Mouse (Mus musculus) stomach, embryonic 14.5 days (tissue): ENCODE data around the gene Slc7a6. TPM values are rescaled to one million over a fixed set of nuclear protein-coding genes. Genes with fewer than 3 reads are reported as not detected.
A peak's percentile ranks its signal among the peaks of the same experiment; 100 is the strongest.

Source experiments
- ATAC-seq: fragments of 200-750 bp; cut with Nextera tagmentation; 2 replicates; pipeline ENCODE4 v1.8.0; 2017; ENCODE audit warnings: low read depth, moderate TSS enrichment; ENCODE audit not compliant: insufficient number of reproducible peaks, insufficient read depth, low FRiP score
- H3K27ac ChIP-seq: fragments of 300-500 bp; sonication (generic); 2 replicates; pipeline ENCODE4 v1.5.1; 2014; ENCODE audit warnings: mild to moderate bottlenecking, low read length, moderate library complexity, mixed read lengths
- H3K27me3 ChIP-seq: fragments of 300-500 bp; sonication (generic); 2 replicates; pipeline ENCODE4 v1.6.1; 2014; ENCODE audit warnings: low read length, control low read depth, mixed read lengths; ENCODE audit not compliant: control insufficient read depth, insufficient read depth
- H3K36me3 ChIP-seq: fragments of 300-500 bp; sonication (generic); 2 replicates; pipeline ENCODE4 v1.6.1; 2014; ENCODE audit warnings: mild to moderate bottlenecking, control low read depth, low read length, moderate library complexity, mixed read lengths; ENCODE audit not compliant: control insufficient read depth, insufficient read depth
- H3K4me1 ChIP-seq: fragments of 300-500 bp; sonication (generic); 2 replicates; pipeline ENCODE4 v1.6.1; 2014; ENCODE audit warnings: low read length, control low read depth, mixed read lengths; ENCODE audit not compliant: control insufficient read depth, insufficient read depth
- H3K4me2 ChIP-seq: fragments of 300-500 bp; sonication (generic); replicated peaks from 2 replicates; pipeline ENCODE4 v1.6.1; 2014; ENCODE audit warnings: low read depth, low read length, control low read depth
- H3K4me3 ChIP-seq: fragments of 300-500 bp; sonication (generic); 2 replicates; pipeline ENCODE4 v1.5.1; 2014; ENCODE audit warnings: low read depth, low read length, control low read depth
- H3K9ac ChIP-seq: fragments of 300-500 bp; sonication (generic); replicated peaks from 2 replicates; pipeline ENCODE4 v1.6.1; 2014; ENCODE audit warnings: low read depth, mild to moderate bottlenecking, control low read depth, low read length, moderate library complexity, mixed read lengths
- H3K9me3 ChIP-seq: fragments of 300-500 bp; sonication (generic); 2 replicates; pipeline ENCODE4 v1.6.1; 2016; ENCODE audit warnings: low read depth, low read length, control low read depth; ENCODE audit not compliant: control insufficient read depth
- WGBS: fragments of 180-500 bp; shearing (Covaris S2); extraction: QIAGEN DNeasy Blood & Tissue Kit; methylation state at CpG from one replicate; pipeline ENCODE4 v1.1.7; 2014; 5-methylcytosine and 5-hydroxymethylcytosine counted together
- polyA plus RNA-seq: library from polyadenylated mRNA; unstranded; fragments of >200 nt; fragmentation: Nextera tagmentation; extraction: Ambion mirVana; gene quantifications from 2 replicates; pipeline ENCODE4 v1.2.1, GENCODE M21; 2014

The Slc7a6 gene
- polyA plus RNA-seq, 1 experiment from 2014 or later = 65.6 TPM

DNA sequence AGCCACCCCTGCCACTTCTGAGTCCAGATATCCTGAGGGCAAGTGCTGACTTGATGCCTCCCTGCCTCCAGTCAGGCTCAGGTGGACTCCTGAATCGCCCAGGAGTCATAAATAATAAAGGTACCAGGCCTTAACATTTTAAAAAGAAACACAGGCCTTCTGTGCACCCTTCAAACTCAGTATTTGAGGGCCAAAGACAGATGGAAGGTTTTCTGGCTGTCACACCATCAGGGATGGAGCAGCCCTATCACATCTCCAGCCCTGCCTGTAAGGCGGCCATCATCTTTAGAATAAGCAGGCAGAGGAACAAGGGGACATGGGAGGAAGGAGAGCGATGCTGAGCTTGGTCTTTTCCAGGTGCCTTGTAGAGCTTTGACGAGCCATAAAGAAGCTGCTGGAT, 37.6 kb upstream of the Slc7a6 start:
- no peak overlapping the region for H3K27ac ChIP-seq
- WGBS = 90% methylated on average over 4 of the region's 4 CpGs
- no peaks in the 10 kb centered on the region for H3K9me3 ChIP-seq
- no peak overlapping the region for H3K4me3 ChIP-seq
- H3K4me1 ChIP-seq = peaks cover 3% of the 10 kb centered on the region; the same call in 1 of the 2 replicates
- peaks cover 53% of the 10 kb centered on the region for H3K36me3 ChIP-seq
- H3K27me3 ChIP-seq = peaks cover 9% of the 10 kb centered on the region; the same call in 1 of the 2 replicates
- H3K4me2 ChIP-seq = no peak overlapping the region
- ATAC-seq = no peak
- H3K9ac ChIP-seq = no peak overlapping the region

DNA sequence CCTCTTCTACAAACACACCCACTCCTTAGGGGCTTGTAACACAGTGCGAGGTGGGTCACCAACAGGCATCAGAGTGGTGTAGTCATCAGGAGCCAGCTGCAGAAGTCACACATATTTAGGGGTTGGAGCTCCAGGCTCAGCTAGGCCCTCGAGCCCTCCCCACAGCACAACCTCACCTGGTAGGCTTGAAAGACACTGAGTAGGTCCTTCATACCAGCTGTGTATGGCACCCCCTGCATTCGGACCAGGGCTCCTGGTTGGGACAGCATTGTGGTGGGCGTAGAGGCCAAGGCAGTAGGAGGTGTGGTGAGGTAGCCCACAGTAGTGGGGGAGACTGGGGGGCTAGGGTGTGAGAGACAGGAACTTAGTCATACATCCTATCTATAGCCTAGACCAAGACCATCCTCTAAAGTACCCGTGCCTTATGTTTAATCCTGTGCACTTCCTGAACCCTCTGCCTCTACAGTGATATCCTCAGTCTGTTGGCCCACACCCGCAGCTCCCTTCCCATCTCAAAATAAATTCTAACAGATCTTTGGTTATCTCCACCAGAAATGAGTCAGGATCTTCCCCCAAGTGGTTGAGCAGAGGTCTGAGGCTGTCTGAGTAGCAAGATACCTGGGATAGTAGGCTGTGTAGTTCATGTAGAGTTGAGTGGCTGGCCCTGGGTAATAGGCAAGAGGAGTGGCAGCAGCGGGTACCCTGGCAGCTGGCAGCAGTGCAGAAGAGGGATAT, 37.0 kb upstream of the Slc7a6 start:
- Histone ChIP-seq H3K4me2 (no peak overlapping the region), H3K9ac (no peak overlapping the region), H3K27me3 (peaks cover 9% of the 10 kb centered on the region), H3K4me1 (peaks cover 4% of the 10 kb centered on the region; the same call in 1 of the 2 replicates), H3K36me3 (peaks cover 53% of the 10 kb centered on the region), H3K9me3 (no peaks in the 10 kb centered on the region), H3K4me3 (no peak overlapping the region), H3K27ac (no peak overlapping the region)
- no peak for ATAC-seq
- 94% methylated on average over 7 of the region's 7 CpGs for WGBS

DNA sequence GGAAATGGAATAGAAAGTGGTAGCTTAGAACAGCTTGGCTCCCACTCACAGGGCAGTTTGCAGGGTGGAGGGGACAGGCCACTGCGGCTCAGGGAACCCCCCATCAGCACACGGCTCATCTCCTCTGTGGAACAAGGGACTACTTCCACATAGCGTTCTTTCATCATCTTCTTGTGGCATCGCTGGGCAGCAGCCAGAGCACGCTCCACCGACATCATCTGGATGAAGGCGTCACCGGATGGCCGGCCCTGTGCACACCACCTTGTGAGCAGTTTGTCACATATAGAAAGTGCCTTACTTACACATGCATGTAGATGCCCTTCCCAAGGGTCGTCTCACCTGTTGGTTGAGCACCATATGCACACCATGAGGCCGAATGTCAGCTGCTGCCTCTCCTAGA, 36.3 kb upstream of the Slc7a6 start:
- Histone ChIP-seq H3K36me3 (peaks cover 53% of the 10 kb centered on the region), H3K27ac (no peak overlapping the region), H3K9me3 (no peaks in the 10 kb centered on the region), H3K4me2 (no peak overlapping the region), H3K9ac (no peak overlapping the region), H3K4me1 (peaks cover 10% of the 10 kb centered on the region; the same call in 1 of the 2 replicates), H3K4me3 (no peak overlapping the region), H3K27me3 (peaks cover 15% of the 10 kb centered on the region)
- WGBS = 89% methylated on average over 11 of the region's 11 CpGs
- ATAC-seq = no peak

DNA sequence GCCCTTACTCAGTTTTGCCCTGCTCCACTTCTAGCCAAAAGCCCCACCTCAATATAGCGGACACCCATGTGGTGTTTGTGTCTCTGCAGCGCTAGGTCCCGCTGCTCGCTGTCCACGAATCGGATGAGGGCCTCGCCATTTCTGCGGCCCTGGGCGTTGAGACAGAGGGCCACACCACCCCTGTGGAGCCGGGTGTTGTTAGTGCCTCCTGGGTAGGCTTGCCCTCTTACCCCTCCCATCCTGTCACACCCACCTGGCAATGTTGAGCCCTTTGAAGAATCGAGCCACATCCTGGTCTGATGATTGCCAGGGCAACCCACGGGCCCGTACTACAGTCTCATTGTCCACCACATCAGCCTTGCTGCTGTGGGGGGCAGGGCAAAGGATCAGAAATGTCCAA, 35.1 kb upstream of the Slc7a6 start:
- peak overlapping the region; percentile 26; the same call in 1 of the 2 replicates for H3K4me2 ChIP-seq
- H3K27me3 ChIP-seq = peaks cover 15% of the 10 kb centered on the region
- H3K4me3 ChIP-seq = no peak overlapping the region
- H3K9me3 ChIP-seq = no peaks in the 10 kb centered on the region
- 61% methylated on average over 13 of the region's 13 CpGs for WGBS
- no peak overlapping the region for H3K9ac ChIP-seq
- no peak overlapping the region for H3K27ac ChIP-seq
- no peak for ATAC-seq
- peaks cover 10% of the 10 kb centered on the region; the same call in 1 of the 2 replicates for H3K4me1 ChIP-seq
- peaks cover 42% of the 10 kb centered on the region for H3K36me3 ChIP-seq

DNA sequence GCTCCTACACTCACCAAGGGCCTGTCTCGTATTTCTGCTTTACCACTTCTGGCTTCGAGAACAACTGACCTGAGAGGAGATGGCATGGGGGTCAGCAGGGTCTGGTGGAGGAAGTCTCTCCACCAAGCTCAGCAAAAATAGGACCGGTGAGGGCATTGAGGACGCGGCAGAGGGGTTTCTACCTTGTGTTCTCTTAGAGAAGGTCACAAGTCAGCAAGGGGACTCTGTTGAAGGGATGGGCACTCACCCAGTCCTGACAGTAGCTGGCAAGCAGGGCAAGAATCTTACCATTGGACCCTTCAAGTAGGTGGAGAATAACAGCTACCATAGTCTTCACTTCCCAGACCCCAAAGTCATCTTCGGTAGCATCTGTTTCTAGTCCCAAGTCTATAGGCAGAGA, 34.7 kb upstream of the Slc7a6 start:
- Histone ChIP-seq H3K27ac (peak overlapping the region; percentile 17; the same call in 1 of the 2 replicates), H3K4me2 (peak overlapping the region; percentile 26), H3K9ac (no peak overlapping the region), H3K4me3 (no peak overlapping the region), H3K9me3 (no peaks in the 10 kb centered on the region), H3K27me3 (peaks cover 15% of the 10 kb centered on the region), H3K36me3 (peaks cover 38% of the 10 kb centered on the region), H3K4me1 (peaks cover 10% of the 10 kb centered on the region; the same call in 1 of the 2 replicates)
- WGBS = 72% methylated on average over 6 of the region's 6 CpGs
- no peak for ATAC-seq

DNA sequence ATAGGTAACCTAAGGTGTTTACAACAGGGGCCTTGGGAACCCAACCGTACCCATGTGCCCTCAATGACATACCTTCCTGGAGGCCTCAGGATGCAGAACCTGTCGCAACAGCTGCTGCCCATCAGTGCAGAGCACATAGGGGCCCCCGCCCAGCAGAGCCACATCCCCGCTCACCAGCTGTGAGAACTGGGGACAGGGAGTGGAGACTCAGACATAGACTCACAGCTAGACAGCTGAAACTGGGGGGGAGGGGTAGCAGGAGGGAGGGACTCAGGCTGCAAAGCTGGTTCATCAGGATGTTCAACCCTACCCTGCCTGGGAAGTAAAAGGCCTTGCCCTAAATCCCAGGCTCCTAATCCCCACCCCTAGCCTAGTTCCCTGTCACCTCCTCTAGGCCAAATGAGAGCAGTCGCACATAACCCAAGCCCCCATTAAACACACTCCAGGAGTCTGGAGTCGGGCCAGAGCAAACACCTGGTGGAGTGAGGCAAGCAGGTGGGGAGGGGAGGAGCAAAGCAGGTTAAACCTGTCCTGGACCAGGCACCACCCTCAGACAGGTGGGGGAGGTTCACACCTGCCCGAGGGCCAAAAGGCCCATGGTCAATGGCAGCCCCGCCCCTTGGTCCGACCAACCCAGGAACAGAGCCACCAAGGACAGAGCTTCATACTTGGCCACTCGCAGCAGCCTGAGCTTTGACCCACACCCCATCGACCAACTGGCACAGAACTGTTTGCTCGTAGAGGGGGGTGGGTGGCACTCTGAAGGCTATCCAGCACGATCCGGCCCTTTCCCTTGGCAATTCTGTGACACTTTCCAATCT, 33.7 kb upstream of the Slc7a6 start:
- no peaks in the 10 kb centered on the region for H3K9me3 ChIP-seq
- H3K4me3 ChIP-seq = peak overlapping the region; percentile 39
- peak; percentile 84 for ATAC-seq
- 16% methylated on average over 14 of the region's 14 CpGs for WGBS
- H3K9ac ChIP-seq = peak overlapping the region; percentile 47; the same call in 1 of the 2 replicates
- H3K27me3 ChIP-seq = peaks cover 15% of the 10 kb centered on the region
- H3K36me3 ChIP-seq = peaks cover 30% of the 10 kb centered on the region
- H3K4me1 ChIP-seq = peaks cover 10% of the 10 kb centered on the region; the same call in 1 of the 2 replicates
- H3K4me2 ChIP-seq = peak overlapping the region; percentile 75
- H3K27ac ChIP-seq = peak overlapping the region; percentile 94

DNA sequence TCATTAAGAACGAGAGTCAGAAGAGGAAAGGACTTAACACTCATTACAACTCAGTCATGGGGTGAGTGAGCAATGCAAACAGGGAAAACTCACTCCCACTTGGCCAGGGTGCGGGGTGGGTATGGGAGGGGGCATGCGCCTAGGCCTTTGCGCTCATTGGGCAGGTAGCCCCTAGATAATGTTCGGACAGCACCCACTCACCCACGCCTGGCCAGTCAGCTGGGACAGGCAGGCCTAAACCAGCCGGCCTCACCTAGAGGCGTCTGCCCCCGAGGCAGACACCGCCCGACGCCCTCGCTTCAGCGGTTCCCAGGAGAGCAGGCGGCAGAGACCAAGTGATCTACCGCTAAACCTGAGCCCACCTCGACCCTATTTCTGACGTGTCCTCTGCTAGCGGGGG, 33.0 kb upstream of the Slc7a6 start:
- WGBS = 10% methylated on average over 19 of the region's 19 CpGs
- no peaks in the 10 kb centered on the region for H3K9me3 ChIP-seq

More for the DNA sequence above, 33.0 kb upstream of the Slc7a6 start:
- Histone ChIP-seq H3K9ac (peak overlapping the region; percentile 47), H3K27me3 (peaks cover 15% of the 10 kb centered on the region), H3K36me3 (peaks cover 23% of the 10 kb centered on the region), H3K4me3 (peak overlapping the region; percentile 39), H3K4me1 (peaks cover 10% of the 10 kb centered on the region; the same call in 1 of the 2 replicates), H3K4me2 (peak overlapping the region; percentile 75), H3K27ac (peak overlapping the region; percentile 94)
- ATAC-seq = no peak
